Mouse (Mus musculus): ENCODE results near the gene Rpl22l1. TPM values are rescaled to one million over a fixed set of nuclear protein-coding genes. Genes with fewer than 3 reads are reported as not detected.

Rpl22l1 gene
- polyA plus RNA-seq, 1 experiment from 2014 or later = 326 TPM

DNA sequence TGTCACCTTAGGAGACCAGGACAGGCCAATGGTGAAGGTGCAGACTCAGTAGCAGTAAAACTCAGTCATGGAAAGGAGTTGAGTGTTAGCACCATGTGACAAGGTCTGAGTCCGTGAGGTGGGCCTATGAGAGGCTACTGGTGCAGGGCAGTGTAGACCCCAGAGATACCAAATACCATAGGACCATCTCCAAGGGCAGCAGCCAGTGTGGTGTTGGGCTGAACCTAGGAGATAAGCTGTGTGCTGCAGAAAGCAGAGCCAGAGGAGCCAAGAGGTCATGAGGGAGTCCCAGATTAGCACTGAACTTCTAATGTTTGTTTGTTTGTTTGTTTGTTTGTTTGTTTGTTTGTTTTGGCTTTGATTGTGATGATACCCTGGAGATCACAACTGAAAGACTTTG lies 28.7 kb upstream of the Rpl22l1 start:
- H3K4me2 ChIP-seq = no peak overlapping the region
- H3K27ac ChIP-seq (ENCODE audit: low read depth, low read length) = peak overlapping the region; percentile 51
- no peak overlapping the region for H3K4me3 ChIP-seq (ENCODE audit: low read depth, low read length)
- no peaks in the 10 kb centered on the region for H3K9me3 ChIP-seq (replicated peaks; ENCODE audit: control insufficient read depth, low read length)
- 67% methylated on average over 1 of the region's 1 CpGs for WGBS (ENCODE audit: insufficient replicate concordance)
- no peaks in the 10 kb centered on the region for H3K4me1 ChIP-seq (ENCODE audit: control insufficient read depth, insufficient read depth, low read length)
- no peaks in the 10 kb centered on the region for H3K27me3 ChIP-seq (ENCODE audit: control insufficient read depth, insufficient read depth, low read length)
- H3K9ac ChIP-seq (ENCODE audit: low read depth, low read length) = no peak overlapping the region
- H3K36me3 ChIP-seq (ENCODE audit: control insufficient read depth, insufficient read depth, low read length) = no peaks in the 10 kb centered on the region
- ATAC-seq (replicated peaks; ENCODE audit: insufficient number of reproducible peaks, low FRiP score, low TSS enrichment) = peak; percentile 40; the same call in 1 of the 2 replicates

- H3K4me3 ChIP-seq (ENCODE audit: low read depth, low read length) = peak overlapping the region; percentile 59
- H3K9ac ChIP-seq (ENCODE audit: low read depth, low read length) = no peak overlapping the region
- H3K27me3 ChIP-seq (ENCODE audit: control insufficient read depth, insufficient read depth, low read length) = no peaks in the 10 kb centered on the region
- WGBS (ENCODE audit: insufficient replicate concordance) = 74% methylated on average over 9 of the region's 9 CpGs
- no peak overlapping the region for H3K27ac ChIP-seq (ENCODE audit: low read depth, low read length)
- peak overlapping the region; percentile 79 for H3K4me2 ChIP-seq
- H3K9me3 ChIP-seq (replicated peaks; ENCODE audit: control insufficient read depth, low read length) = no peaks in the 10 kb centered on the region
- H3K36me3 ChIP-seq (ENCODE audit: control insufficient read depth, insufficient read depth, low read length) = no peaks in the 10 kb centered on the region
- ATAC-seq (replicated peaks; ENCODE audit: insufficient number of reproducible peaks, low FRiP score, low TSS enrichment) = no peak
- H3K4me1 ChIP-seq (ENCODE audit: control insufficient read depth, insufficient read depth, low read length) = no peaks in the 10 kb centered on the region
These were observed 24.7 kb upstream of the Rpl22l1 start for GRCm38 (mm10) chr3:28780511-28780910.

DNA sequence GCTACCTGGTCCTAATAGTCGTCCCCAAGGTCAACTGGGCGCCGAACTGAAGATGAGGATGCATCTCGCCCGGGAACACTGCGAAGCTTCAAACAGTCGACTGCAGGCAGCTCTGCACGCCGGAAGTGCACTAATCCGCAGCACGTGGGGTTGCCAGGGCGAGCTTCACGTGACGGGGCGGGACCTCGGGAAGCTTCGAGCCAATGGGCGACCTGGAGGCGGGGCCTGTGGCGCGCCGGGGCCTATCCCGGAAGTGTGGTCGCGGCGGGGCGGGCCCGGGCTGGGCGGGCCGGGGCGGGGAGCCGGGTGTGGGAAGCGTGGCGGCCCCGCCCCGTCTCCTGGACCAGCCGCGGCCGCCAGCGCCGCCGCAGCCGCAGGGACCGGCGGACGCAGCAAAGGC lies 24.2 kb upstream of the Rpl22l1 start, which contains the start of gene Eif5a2:
Gene Eif5a2, plus strand, starts transcription at position 283 of the 400 bp plus-strand sequence.
- 2% methylated on average over 36 of the region's 46 CpGs for WGBS (ENCODE audit: insufficient replicate concordance)

GRCm38 (mm10) chr3:28781422-28781821 lies 23.8 kb upstream of the Rpl22l1 start:
- 1% methylated on average over 36 of the region's 41 CpGs for WGBS (ENCODE audit: insufficient replicate concordance)
- peak overlapping the region; percentile 74 for H3K9ac ChIP-seq (ENCODE audit: low read depth, low read length)
- peak overlapping the region; percentile 79 for H3K4me2 ChIP-seq
- no peaks in the 10 kb centered on the region for H3K27me3 ChIP-seq (ENCODE audit: control insufficient read depth, insufficient read depth, low read length)
- H3K4me3 ChIP-seq (ENCODE audit: low read depth, low read length) = peak overlapping the region; percentile 59
- H3K9me3 ChIP-seq (replicated peaks; ENCODE audit: control insufficient read depth, low read length) = no peaks in the 10 kb centered on the region
- no peak; the same call in 1 of the 2 replicates for ATAC-seq (replicated peaks; ENCODE audit: insufficient number of reproducible peaks, low FRiP score, low TSS enrichment)
- H3K4me1 ChIP-seq (ENCODE audit: control insufficient read depth, insufficient read depth, low read length) = no peaks in the 10 kb centered on the region
- no peak overlapping the region for H3K27ac ChIP-seq (ENCODE audit: low read depth, low read length)
- no peaks in the 10 kb centered on the region for H3K36me3 ChIP-seq (ENCODE audit: control insufficient read depth, insufficient read depth, low read length)

More for the DNA sequence above, 24.2 kb upstream of the Rpl22l1 start, which contains the start of gene Eif5a2:
- Histone ChIP-seq H3K27me3 (ENCODE audit: control insufficient read depth, insufficient read depth, low read length) (no peaks in the 10 kb centered on the region), H3K27ac (ENCODE audit: low read depth, low read length) (no peak within 1 kb of the TSS), H3K9me3 (replicated peaks; ENCODE audit: control insufficient read depth, low read length) (no peaks in the 10 kb centered on the region), H3K36me3 (ENCODE audit: control insufficient read depth, insufficient read depth, low read length) (no peaks in the 10 kb centered on the region), H3K9ac (ENCODE audit: low read depth, low read length) (peak within 1 kb of the TSS; percentile 74), H3K4me3 (ENCODE audit: low read depth, low read length) (peak within 1 kb of the TSS; percentile 59), H3K4me2 (peak within 1 kb of the TSS; percentile 79), H3K4me1 (ENCODE audit: control insufficient read depth, insufficient read depth, low read length) (no peaks in the 10 kb centered on the region)
- ATAC-seq (replicated peaks; ENCODE audit: insufficient number of reproducible peaks, low FRiP score, low TSS enrichment) = peak; percentile 98

DNA sequence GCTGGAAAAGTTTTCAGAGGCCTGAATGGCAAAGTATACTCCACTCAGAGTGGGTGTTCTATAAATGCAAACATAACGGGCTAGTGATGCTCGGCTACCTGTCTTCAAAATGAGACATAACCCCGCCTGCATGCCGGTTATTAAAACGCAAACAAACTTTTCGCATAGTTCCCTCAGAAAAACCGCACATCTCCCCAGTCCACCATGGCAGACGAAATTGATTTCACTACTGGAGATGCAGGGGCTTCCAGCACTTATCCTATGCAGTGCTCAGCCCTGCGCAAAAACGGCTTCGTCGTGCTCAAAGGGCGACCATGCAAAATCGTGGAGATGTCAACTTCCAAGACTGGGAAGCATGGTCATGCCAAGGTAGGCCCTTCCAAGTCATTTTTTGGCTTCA lies 23.4 kb upstream of the Rpl22l1 start:
- Histone ChIP-seq H3K36me3 (ENCODE audit: control insufficient read depth, insufficient read depth, low read length) (no peaks in the 10 kb centered on the region), H3K27me3 (ENCODE audit: control insufficient read depth, insufficient read depth, low read length) (no peaks in the 10 kb centered on the region), H3K27ac (ENCODE audit: low read depth, low read length) (no peak overlapping the region), H3K4me3 (ENCODE audit: low read depth, low read length) (peak overlapping the region; percentile 59), H3K9me3 (replicated peaks; ENCODE audit: control insufficient read depth, low read length) (no peaks in the 10 kb centered on the region), H3K4me2 (peak overlapping the region; percentile 79), H3K4me1 (ENCODE audit: control insufficient read depth, insufficient read depth, low read length) (no peaks in the 10 kb centered on the region), H3K9ac (ENCODE audit: low read depth, low read length) (peak overlapping the region; percentile 74)
- WGBS (ENCODE audit: insufficient replicate concordance) = 20% methylated on average over 14 of the region's 14 CpGs
- ATAC-seq (replicated peaks; ENCODE audit: insufficient number of reproducible peaks, low FRiP score, low TSS enrichment) = no peak

GRCm38 (mm10) chr3:28784176-28784575 lies 21.1 kb upstream of the Rpl22l1 start:
- no peak overlapping the region for H3K27ac ChIP-seq (ENCODE audit: low read depth, low read length)
- H3K4me3 ChIP-seq (ENCODE audit: low read depth, low read length) = no peak overlapping the region
- H3K9ac ChIP-seq (ENCODE audit: low read depth, low read length) = no peak overlapping the region
- no peak for ATAC-seq (replicated peaks; ENCODE audit: insufficient number of reproducible peaks, low FRiP score, low TSS enrichment)
- H3K27me3 ChIP-seq (ENCODE audit: control insufficient read depth, insufficient read depth, low read length) = no peaks in the 10 kb centered on the region
- no peaks in the 10 kb centered on the region for H3K9me3 ChIP-seq (replicated peaks; ENCODE audit: control insufficient read depth, low read length)
- H3K4me2 ChIP-seq = no peak overlapping the region
- 87% methylated on average over 2 of the region's 2 CpGs for WGBS (ENCODE audit: insufficient replicate concordance)
- no peaks in the 10 kb centered on the region for H3K4me1 ChIP-seq (ENCODE audit: control insufficient read depth, insufficient read depth, low read length)
- H3K36me3 ChIP-seq (ENCODE audit: control insufficient read depth, insufficient read depth, low read length) = no peaks in the 10 kb centered on the region

DNA sequence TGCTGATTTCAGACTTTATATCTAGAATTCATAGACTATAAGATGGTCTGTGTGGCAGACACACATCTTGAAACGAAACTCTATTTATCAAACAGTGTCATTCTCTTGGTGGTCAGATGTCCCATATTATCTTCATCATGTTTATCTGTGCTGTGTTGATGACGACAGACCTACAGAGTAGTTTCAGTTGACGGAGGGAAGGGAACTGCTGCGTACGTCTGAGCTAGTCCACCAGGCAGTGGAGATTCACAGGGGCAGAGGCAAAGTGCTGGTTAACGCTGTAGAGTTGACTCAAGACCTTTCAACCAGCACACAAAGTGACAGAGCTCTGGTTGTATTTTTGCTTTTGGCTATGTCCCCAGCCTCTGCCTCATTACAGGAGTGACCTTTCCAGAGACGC lies 10.4 kb upstream of the Rpl22l1 start:
- Histone ChIP-seq H3K27ac (ENCODE audit: low read depth, low read length) (no peak overlapping the region), H3K9ac (ENCODE audit: low read depth, low read length) (no peak overlapping the region), H3K4me2 (no peak overlapping the region), H3K4me3 (ENCODE audit: low read depth, low read length) (no peak overlapping the region), H3K9me3 (replicated peaks; ENCODE audit: control insufficient read depth, low read length) (no peaks in the 10 kb centered on the region), H3K36me3 (ENCODE audit: control insufficient read depth, insufficient read depth, low read length) (no peaks in the 10 kb centered on the region), H3K27me3 (ENCODE audit: control insufficient read depth, insufficient read depth, low read length) (no peaks in the 10 kb centered on the region), H3K4me1 (ENCODE audit: control insufficient read depth, insufficient read depth, low read length) (no peaks in the 10 kb centered on the region)
- ATAC-seq (replicated peaks; ENCODE audit: insufficient number of reproducible peaks, low FRiP score, low TSS enrichment) = no peak
- 85% methylated on average over 7 of the region's 7 CpGs for WGBS (ENCODE audit: insufficient replicate concordance)

DNA sequence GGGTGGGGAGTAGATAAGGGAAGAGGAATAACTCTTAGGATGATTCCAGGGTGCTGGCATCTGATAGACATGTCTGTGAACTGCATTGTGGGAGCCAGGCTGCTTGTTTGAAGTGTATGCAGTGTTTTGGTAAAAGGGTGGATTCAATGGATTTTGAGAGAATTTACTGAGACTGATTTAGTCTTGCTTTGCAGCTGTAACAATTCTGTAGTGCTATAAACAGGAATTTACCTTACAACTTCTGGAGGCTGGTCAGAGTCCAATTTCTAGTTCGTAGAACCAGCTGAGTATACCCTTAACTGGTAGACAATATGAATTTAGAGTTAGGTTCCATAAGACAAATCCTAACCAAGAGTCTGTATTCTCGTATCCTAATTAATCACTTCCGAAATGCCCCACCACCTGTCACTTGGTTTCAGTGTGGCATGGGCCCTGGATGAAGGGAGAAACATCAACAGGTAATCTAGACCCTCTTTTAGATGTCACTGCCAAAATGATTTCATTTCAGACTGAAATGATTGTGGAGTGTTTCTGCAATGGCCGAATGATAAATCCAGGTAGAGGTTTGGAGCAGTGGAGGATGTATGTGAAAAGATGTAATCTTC lies 2.9 kb downstream of the Rpl22l1 start:
- peaks cover 4% of the 10 kb centered on the region; the same call in 1 of the 2 replicates for H3K36me3 ChIP-seq (ENCODE audit: control insufficient read depth, insufficient read depth, low read length)
- H3K27ac ChIP-seq (ENCODE audit: low read depth, low read length) = no peak overlapping the region
- no peaks in the 10 kb centered on the region for H3K27me3 ChIP-seq (ENCODE audit: control insufficient read depth, insufficient read depth, low read length)
- 89% methylated on average over 4 of the region's 4 CpGs for WGBS (ENCODE audit: insufficient replicate concordance)
- no peak overlapping the region for H3K4me3 ChIP-seq (ENCODE audit: low read depth, low read length)
- H3K4me2 ChIP-seq = no peak overlapping the region
- no peaks in the 10 kb centered on the region for H3K4me1 ChIP-seq (ENCODE audit: control insufficient read depth, insufficient read depth, low read length)
- H3K9ac ChIP-seq (ENCODE audit: low read depth, low read length) = no peak overlapping the region
- H3K9me3 ChIP-seq (replicated peaks; ENCODE audit: control insufficient read depth, low read length) = no peaks in the 10 kb centered on the region
- no peak for ATAC-seq (replicated peaks; ENCODE audit: insufficient number of reproducible peaks, low FRiP score, low TSS enrichment)

GRCm38 (mm10) chr3:28811441-28811840 lies 6.2 kb downstream of the Rpl22l1 start:
- no peak overlapping the region for H3K27ac ChIP-seq (ENCODE audit: low read depth, low read length)
- no peak overlapping the region for H3K4me3 ChIP-seq (ENCODE audit: low read depth, low read length)
- peaks cover 4% of the 10 kb centered on the region; the same call in 1 of the 2 replicates for H3K36me3 ChIP-seq (ENCODE audit: control insufficient read depth, insufficient read depth, low read length)
- H3K9ac ChIP-seq (ENCODE audit: low read depth, low read length) = no peak overlapping the region
- no peak for ATAC-seq (replicated peaks; ENCODE audit: insufficient number of reproducible peaks, low FRiP score, low TSS enrichment)
- 69% methylated on average over 4 of the region's 4 CpGs for WGBS (ENCODE audit: insufficient replicate concordance)
- H3K4me2 ChIP-seq = no peak overlapping the region
- H3K27me3 ChIP-seq (ENCODE audit: control insufficient read depth, insufficient read depth, low read length) = no peaks in the 10 kb centered on the region
- no peaks in the 10 kb centered on the region for H3K9me3 ChIP-seq (replicated peaks; ENCODE audit: control insufficient read depth, low read length)
- H3K4me1 ChIP-seq (ENCODE audit: control insufficient read depth, insufficient read depth, low read length) = no peaks in the 10 kb centered on the region

All from heart, embryonic 11.5 days (tissue).